Mouse (Mus musculus) cortical plate, adult 2 months (tissue): Measurements from ENCODE around the gene Rasgef1c.

Experiments
- CTCF ChIP-seq: fragments of 200-500 bp; IDR thresholded peaks from 2 replicates; pipeline ENCODE4 v1.5.1; 2011; ENCODE audit warnings: mild to moderate bottlenecking, control low read depth, low read length; ENCODE audit not compliant: insufficient read depth; ENCODE audit errors: extremely low read depth
- POLR2A ChIP-seq: fragments of 200-500 bp; IDR thresholded peaks from 2 replicates; pipeline ENCODE4 v1.6.1; 2011; ENCODE audit warnings: mild to moderate bottlenecking, low read length, control low read depth; ENCODE audit not compliant: insufficient read depth; ENCODE audit errors: extremely low read depth

DNA sequence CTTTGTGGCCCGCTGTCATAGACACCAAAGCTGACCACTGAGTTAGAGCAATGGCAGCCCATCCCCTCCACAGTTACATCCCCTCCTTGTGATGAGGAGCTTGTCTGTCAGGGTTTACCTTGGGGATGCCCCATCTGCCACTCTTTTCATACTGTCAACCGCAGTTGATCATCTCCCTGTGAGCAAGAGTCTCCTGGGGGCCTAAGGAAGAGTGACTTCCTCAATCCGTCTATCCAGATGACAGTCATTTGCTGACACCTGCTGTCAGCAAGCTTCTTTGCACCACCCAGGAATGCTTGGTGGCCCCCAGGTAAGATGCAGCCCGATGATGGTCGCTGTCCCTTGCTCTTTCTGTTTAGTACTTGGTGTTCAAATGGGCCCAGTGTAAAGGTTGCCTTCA, 13.2 kb upstream of the Rasgef1c start:
- TF ChIP-seq CTCF (no peak), POLR2A (no peak)
